Mouse (Mus musculus) midbrain, embryonic 13.5 days (tissue): ENCODE measurements around the gene Spag7. TPM values are rescaled to one million over a fixed set of nuclear protein-coding genes. Genes with fewer than 3 reads are reported as not detected.

Experiments used
- microRNA-seq: library from miRNA; unstranded; fragments of <30 nt; microRNA quantifications from one replicate; pipeline ENCODE4, GENCODE M21; 2016
- polyA plus RNA-seq: library from polyadenylated mRNA; unstranded; fragments of >200 nt; fragmentation: Nextera tagmentation; extraction: Ambion mirVana; gene quantifications from 2 replicates; pipeline ENCODE4 v1.2.1, GENCODE M21; 2015

Gene Spag7
- polyA plus RNA-seq, 1 experiment from 2014 or later, result 180 TPM

Small RNA genes lying within 50 kb of the gene (microRNA-seq; reads per million reads assigned to microRNA genes)
- gene Mir6925, result not detected

Other genes with a start within 250 kb of the Spag7 start
- 44.8 and 45.5 TPM in 2 replicates for gene Arrb2, start 236.8 kb downstream of the Spag7 start, polyA plus RNA-seq
- gene Med11, start 217.5 kb downstream of the Spag7 start, polyA plus RNA-seq, result 41.9 and 43.6 TPM in 2 replicates
- 0.40 and 0.44 TPM in 2 replicates for gene Zmynd15, start 210.0 kb downstream of the Spag7 start, polyA plus RNA-seq
- 1.4 and 1.6 TPM in 2 replicates for gene Cxcl16, start 209.4 kb downstream of the Spag7 start, polyA plus RNA-seq
- 0.54 and 1.2 TPM in 2 replicates for gene Tm4sf5, start 164.2 kb downstream of the Spag7 start, polyA plus RNA-seq
- gene Vmo1, start 154.8 kb downstream of the Spag7 start, polyA plus RNA-seq, result not detected in 2 replicates
- 0.35 and 0.42 TPM in 2 replicates for gene Gltpd2, start 150.2 kb downstream of the Spag7 start, polyA plus RNA-seq
- 827 and 844 TPM in 2 replicates for gene Psmb6, start 144.0 kb downstream of the Spag7 start, polyA plus RNA-seq
- gene Gm40193, start 136.5 kb downstream of the Spag7 start, polyA plus RNA-seq, result not detected in 2 replicates
- 5.2 and 6.5 TPM in 2 replicates for gene Pld2, start 129.4 kb downstream of the Spag7 start, polyA plus RNA-seq
- 10.7 and 14.2 TPM in 2 replicates for gene Mink1, start 106.5 kb downstream of the Spag7 start, polyA plus RNA-seq
- not detected in 2 replicates for gene 4930544D05Rik, start 53.6 kb downstream of the Spag7 start, polyA plus RNA-seq
- not detected in 2 replicates for gene Chrne, start 50.2 kb downstream of the Spag7 start, polyA plus RNA-seq
- 0.17 and 0.26 TPM in 2 replicates for gene Gp1ba, start 30.3 kb downstream of the Spag7 start, polyA plus RNA-seq
- gene Rnf167, start 22.2 kb downstream of the Spag7 start, polyA plus RNA-seq, result 111 and 113 TPM in 2 replicates
- 169 and 170 TPM in 2 replicates for gene Slc25a11, start 21.9 kb downstream of the Spag7 start, polyA plus RNA-seq
- gene Pfn1, start 14.8 kb downstream of the Spag7 start, polyA plus RNA-seq, result 785 and 825 TPM in 2 replicates
- gene Eno3, start 12.2 kb downstream of the Spag7 start, polyA plus RNA-seq, result 8.0 and 9.5 TPM in 2 replicates
- 15.3 and 16.4 TPM in 2 replicates for gene Camta2, start 18.7 kb upstream of the Spag7 start, polyA plus RNA-seq
- 0.94 and 1.8 TPM in 2 replicates for gene Inca1, start 30.7 kb upstream of the Spag7 start, polyA plus RNA-seq
- gene Kif1c, start 31.1 kb upstream of the Spag7 start, polyA plus RNA-seq, result 1.4 and 2.1 TPM in 2 replicates
- gene Zfp3, start 94.8 kb upstream of the Spag7 start, polyA plus RNA-seq, result 13.2 and 15.1 TPM in 2 replicates
- gene Scimp, start 143.2 kb upstream of the Spag7 start, polyA plus RNA-seq, result 0.19 TPM in 1 of 2 replicates, not detected in the other
- gene Rabep1, start 175.4 kb upstream of the Spag7 start, polyA plus RNA-seq, result 74.0 and 77.2 TPM in 2 replicates